Mouse (Mus musculus): ENCODE data around the gene Map2k7. TPM values are rescaled to one million over a fixed set of nuclear protein-coding genes. Genes with fewer than 3 reads are reported as not detected.
A peak's percentile ranks its signal among the peaks of the same experiment; 100 is the strongest.

The Map2k7 gene
- polyA plus RNA-seq, 1 experiment: 63.5 TPM

DNA sequence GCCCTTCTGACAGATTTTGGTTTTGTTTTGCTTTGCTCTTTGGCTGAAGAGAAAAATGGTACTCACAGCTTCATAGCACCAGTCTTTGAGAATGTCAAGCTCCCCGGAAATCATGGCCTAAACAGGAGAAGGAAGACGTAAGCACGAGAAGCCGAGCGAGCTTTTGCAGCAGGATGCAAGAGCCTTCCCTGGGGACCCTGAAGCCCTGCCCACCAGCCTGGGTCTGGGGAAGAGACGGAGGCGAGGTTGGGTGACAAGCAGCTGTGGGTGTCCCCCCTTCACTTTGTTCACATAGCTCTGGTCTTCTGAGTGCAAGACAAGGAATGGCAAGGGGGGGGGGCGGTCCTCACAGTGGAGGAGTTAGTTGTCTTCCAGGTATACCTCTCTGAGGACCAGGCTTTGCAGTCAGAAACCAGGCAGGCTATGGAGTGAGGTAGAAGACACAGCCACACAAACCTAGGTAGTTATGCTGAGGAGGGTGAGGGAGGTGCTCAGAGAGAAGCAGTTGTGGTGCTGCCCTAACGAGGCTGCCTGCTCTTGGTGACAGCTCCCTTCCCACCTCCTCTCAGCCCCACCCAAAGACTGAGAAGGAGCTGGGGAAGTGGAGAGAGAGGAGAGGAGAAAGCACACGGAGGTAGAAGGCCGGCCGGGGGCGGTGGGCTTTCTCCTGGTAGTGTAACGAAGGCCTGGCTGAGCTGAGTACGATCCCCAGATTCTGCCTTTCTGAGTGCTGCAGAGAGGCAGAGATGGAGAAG is 26.8 kb downstream of the Map2k7 start:
- TF ChIP-seq POLR2A (IDR thresholded peaks at IDR 0.05; ENCODE audit: borderline replicate concordance, extremely low read depth, insufficient read depth, insufficient read length, poor library complexity, severe bottlenecking): no peak
- no peak for TF ChIP-seq CTCF (IDR thresholded peaks at IDR 0.05; ENCODE audit: borderline replicate concordance, extremely low read depth, insufficient read depth, insufficient read length)
- DNase-seq (ENCODE audit: low read depth): no peak

DNA sequence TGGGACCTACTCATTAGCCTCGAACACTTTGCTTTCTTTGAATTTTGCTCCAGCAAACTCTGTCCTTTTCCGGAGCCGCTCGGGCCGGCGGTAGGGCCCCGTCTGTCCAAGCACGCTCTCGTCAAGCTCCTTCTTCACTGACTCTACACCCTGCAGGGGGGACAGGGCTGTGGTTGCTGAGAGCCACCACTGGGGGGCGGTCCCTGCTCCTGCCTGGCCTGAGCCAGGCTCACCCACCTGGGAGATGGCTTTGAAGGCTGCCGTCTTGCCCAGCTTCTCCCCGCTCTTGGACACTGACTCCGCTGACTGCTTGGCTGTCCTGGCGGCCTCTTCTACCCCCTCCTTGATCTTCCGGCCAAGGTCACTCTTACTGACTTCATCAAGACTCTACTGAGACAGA is 29.1 kb downstream of the Map2k7 start:
- DNase-seq (ENCODE audit: low read depth): no peak

DNA sequence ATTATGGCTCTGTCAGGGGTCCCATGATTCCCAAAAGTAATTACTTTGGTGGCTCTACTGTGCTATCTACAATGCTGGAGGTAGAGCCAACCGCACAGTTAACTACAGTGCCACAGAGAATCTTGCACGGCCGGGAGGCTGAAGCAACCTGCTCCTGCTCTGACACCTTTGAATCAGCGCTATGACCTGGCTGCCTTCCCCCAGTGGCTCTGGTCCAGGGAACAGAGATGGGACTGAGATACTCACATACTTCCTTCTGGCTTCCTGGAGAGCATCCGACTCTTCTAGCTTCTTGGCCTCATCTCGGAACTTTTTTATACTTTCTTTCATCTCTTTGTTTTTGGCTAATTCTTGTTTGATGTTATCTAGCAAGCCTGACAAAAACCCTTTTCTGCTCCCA is 31.1 kb downstream of the Map2k7 start:
- TF ChIP-seq CTCF (IDR thresholded peaks at IDR 0.05; ENCODE audit: borderline replicate concordance, extremely low read depth, insufficient read depth, insufficient read length): no peak
- TF ChIP-seq POLR2A (IDR thresholded peaks at IDR 0.05; ENCODE audit: borderline replicate concordance, extremely low read depth, insufficient read depth, insufficient read length, poor library complexity, severe bottlenecking): no peak
- no peak for DNase-seq (ENCODE audit: low read depth)

More for the DNA sequence above, 29.1 kb downstream of the Map2k7 start:
- no peak for TF ChIP-seq POLR2A (IDR thresholded peaks at IDR 0.05; ENCODE audit: borderline replicate concordance, extremely low read depth, insufficient read depth, insufficient read length, poor library complexity, severe bottlenecking)
- peak; percentile 45 for TF ChIP-seq CTCF (IDR thresholded peaks at IDR 0.05; ENCODE audit: borderline replicate concordance, extremely low read depth, insufficient read depth, insufficient read length)

DNA sequence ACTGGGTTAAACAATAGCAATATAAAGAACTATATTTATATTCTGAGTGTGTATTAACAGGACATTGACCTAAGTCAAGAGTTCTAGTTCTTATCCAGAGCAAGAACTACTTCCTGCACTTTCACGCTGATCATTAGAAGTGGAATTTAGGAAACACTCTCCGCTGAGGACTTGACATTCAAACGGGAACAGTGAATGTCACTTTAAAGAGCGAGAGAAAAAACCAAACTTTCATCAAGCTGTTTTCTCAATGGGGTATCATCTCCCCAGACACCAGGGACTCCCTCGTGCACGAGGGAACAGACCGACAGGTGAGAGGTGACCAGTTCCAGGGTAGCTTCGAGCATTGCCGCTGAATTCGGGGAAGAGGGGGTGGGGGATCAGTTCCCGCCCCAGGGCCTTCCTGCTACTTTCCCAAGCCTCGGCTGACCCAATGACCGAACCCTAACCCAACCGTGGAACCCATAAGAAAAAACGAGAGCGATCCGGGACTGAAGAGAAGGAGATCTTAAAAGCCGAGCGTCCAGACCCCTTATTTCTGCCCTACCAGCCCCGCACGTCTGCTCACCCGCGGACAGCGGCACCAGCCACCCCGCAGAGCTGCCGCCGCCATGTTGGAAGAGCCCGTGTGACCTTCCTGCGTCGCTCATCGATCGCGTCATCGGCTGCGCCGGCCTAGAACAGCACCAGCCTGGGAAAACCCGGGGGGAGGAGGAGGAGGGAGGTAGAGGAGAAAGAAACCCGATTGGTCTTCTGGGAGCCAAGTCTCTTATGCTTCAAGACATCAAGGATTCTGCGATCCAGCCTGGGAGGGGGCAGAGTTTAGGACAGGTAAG is 37.0 kb downstream of the Map2k7 start, which contains the start of gene Timm44:
Timm44 (minus strand) TSS at position 639 of the 836 bp plus-strand sequence.
- peak; percentile 99 for DNase-seq (ENCODE audit: low read depth)
- TF ChIP-seq CTCF (IDR thresholded peaks at IDR 0.05; ENCODE audit: borderline replicate concordance, extremely low read depth, insufficient read depth, insufficient read length): no peak
- TF ChIP-seq POLR2A (IDR thresholded peaks at IDR 0.05; ENCODE audit: borderline replicate concordance, extremely low read depth, insufficient read depth, insufficient read length, poor library complexity, severe bottlenecking): peak; percentile 37; the same call in 1 of the 2 replicates

DNA sequence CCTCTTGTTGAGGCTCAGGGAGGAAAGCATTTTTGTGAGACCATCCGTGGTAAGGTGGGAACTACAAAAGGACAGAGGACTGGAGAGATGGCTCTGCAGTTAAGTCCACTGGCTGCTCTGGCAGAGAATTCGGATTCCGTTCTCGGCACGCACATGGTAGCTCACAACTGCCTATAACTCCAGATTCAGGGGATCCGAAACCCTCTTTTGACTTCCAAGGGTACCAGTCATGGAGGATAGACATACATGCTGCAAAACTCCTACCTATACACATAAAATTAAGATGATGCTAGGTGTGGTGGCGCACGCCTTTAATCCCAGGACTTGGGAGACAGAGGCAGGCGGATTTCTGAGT is 37.5 kb downstream of the Map2k7 start:
- no peak for TF ChIP-seq CTCF (IDR thresholded peaks at IDR 0.05; ENCODE audit: borderline replicate concordance, extremely low read depth, insufficient read depth, insufficient read length)
- TF ChIP-seq POLR2A (IDR thresholded peaks at IDR 0.05; ENCODE audit: borderline replicate concordance, extremely low read depth, insufficient read depth, insufficient read length, poor library complexity, severe bottlenecking): no peak
- DNase-seq (ENCODE audit: low read depth): no peak

DNA sequence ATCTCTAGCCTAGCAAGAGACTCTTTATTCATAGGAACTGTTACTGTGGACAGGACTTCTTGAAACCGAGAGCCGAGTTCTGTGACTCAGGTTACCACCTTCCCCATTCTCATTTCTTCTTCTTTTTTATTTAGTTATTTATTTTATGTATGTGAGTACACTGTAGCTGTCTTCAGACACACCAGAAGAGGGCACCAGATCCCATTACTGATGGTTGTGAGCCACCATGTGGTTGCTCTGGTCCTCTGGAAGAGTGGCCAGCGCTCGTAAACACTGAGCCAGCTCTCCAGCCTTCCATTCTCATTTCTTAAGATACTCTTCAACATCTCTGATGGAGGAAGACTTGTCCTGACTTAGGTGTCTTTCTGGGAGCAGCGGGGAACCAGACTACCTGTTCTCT is 54.2 kb downstream of the Map2k7 start:
- no peak for DNase-seq (ENCODE audit: low read depth)
- TF ChIP-seq CTCF (IDR thresholded peaks at IDR 0.05; ENCODE audit: borderline replicate concordance, extremely low read depth, insufficient read depth, insufficient read length): no peak
- no peak for TF ChIP-seq POLR2A (IDR thresholded peaks at IDR 0.05; ENCODE audit: borderline replicate concordance, extremely low read depth, insufficient read depth, insufficient read length, poor library complexity, severe bottlenecking)

Other genes with a start within 250 kb of the Map2k7 start
- gene Cd209f, start 132.9 kb upstream of the Map2k7 start, polyA plus RNA-seq (2012; rRNA removed): 0.07 TPM in 1 of 2 replicates, not detected in the other
- gene Cd209g, start 104.6 kb upstream of the Map2k7 start, polyA plus RNA-seq (2012; rRNA removed): 0.08 TPM in 1 of 2 replicates, not detected in the other
- 80.8 and 107 TPM in 2 replicates for gene Evi5l, start 72.2 kb upstream of the Map2k7 start, polyA plus RNA-seq (2012; rRNA removed)
- 32.7 and 82.9 TPM in 2 replicates for gene Prr36, start 21.3 kb upstream of the Map2k7 start, polyA plus RNA-seq (2012; rRNA removed)
- not detected in 2 replicates for gene Lrrc8e, start 11.9 kb upstream of the Map2k7 start, polyA plus RNA-seq (2012; rRNA removed)
- gene Gm49320, start 125 bp downstream of the Map2k7 start, polyA plus RNA-seq (2012; rRNA removed): 4.3 and 5.6 TPM in 2 replicates
- 47.4 and 61.4 TPM in 2 replicates for gene Tgfbr3l, start 9.5 kb downstream of the Map2k7 start, polyA plus RNA-seq (2012; rRNA removed)
- gene Snapc2, start 14.3 kb downstream of the Map2k7 start, polyA plus RNA-seq (2012; rRNA removed): 65.5 and 75.9 TPM in 2 replicates
- 399 and 499 TPM in 2 replicates for gene Ctxn1, start 20.5 kb downstream of the Map2k7 start, polyA plus RNA-seq (2012; rRNA removed)
- gene Timm44, start 37.2 kb downstream of the Map2k7 start, polyA plus RNA-seq (2012; rRNA removed): 76.3 and 92.6 TPM in 2 replicates
- 14.0 and 14.8 TPM in 2 replicates for gene Ccl25, start 86.5 kb downstream of the Map2k7 start, polyA plus RNA-seq (2012; rRNA removed)
- 55.8 and 63.9 TPM in 2 replicates for gene Elavl1, start 86.7 kb downstream of the Map2k7 start, polyA plus RNA-seq (2012; rRNA removed)

Measured in brain, embryonic 14.5 days (tissue).